Mouse (Mus musculus): ENCODE data around the gene Dnajc4. TPM values are rescaled to one million over a fixed set of nuclear protein-coding genes. Genes with fewer than 3 reads are reported as not detected.

The Dnajc4 gene
- polyA plus RNA-seq, 1 experiment, result 5.5 TPM

DNA sequence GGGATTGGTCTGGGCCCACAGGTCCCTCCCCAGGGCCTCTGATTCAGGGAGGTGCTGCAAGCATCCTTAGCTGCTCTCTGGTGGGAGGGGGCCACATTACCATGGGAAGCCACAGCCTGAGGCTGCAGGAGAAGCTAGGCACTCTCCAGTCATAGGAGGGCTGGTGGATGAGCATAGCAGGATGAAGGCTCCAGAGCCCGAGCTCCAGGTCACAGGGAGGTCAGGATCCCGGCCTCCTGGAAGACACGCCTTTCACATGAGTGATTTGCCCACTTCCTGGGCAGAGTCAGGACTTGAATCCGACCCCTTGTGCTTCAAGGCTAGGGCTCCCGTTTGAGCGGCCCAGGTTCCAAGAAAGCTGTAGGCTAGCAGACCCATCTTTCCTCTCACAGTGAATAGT is 20.7 kb downstream of the Dnajc4 start:
- peaks cover 20% of the 10 kb centered on the region for H3K27me3 ChIP-seq (ENCODE audit: control insufficient read depth)
- no peak overlapping the region for H3K4me3 ChIP-seq (replicated peaks)
- peaks cover 5% of the 10 kb centered on the region for H3K36me3 ChIP-seq (ENCODE audit: control insufficient read depth)
- H3K9me3 ChIP-seq (ENCODE audit: control insufficient read depth, low read length), result no peaks in the 10 kb centered on the region
- no peak for TF ChIP-seq GATA1 (IDR thresholded peaks at IDR 0.05; ENCODE audit: low read length)
- TF ChIP-seq TAL1 (IDR thresholded peaks at IDR 0.05; ENCODE audit: low read length), result no peak
- H3K4me1 ChIP-seq (ENCODE audit: control insufficient read depth), result peaks cover 91% of the 10 kb centered on the region

- peaks cover 84% of the 10 kb centered on the region for H3K4me1 ChIP-seq (ENCODE audit: control insufficient read depth)
Measured at GRCm38 (mm10) chr19:6970460-6971085, 21.8 kb downstream of the Dnajc4 start.

DNA sequence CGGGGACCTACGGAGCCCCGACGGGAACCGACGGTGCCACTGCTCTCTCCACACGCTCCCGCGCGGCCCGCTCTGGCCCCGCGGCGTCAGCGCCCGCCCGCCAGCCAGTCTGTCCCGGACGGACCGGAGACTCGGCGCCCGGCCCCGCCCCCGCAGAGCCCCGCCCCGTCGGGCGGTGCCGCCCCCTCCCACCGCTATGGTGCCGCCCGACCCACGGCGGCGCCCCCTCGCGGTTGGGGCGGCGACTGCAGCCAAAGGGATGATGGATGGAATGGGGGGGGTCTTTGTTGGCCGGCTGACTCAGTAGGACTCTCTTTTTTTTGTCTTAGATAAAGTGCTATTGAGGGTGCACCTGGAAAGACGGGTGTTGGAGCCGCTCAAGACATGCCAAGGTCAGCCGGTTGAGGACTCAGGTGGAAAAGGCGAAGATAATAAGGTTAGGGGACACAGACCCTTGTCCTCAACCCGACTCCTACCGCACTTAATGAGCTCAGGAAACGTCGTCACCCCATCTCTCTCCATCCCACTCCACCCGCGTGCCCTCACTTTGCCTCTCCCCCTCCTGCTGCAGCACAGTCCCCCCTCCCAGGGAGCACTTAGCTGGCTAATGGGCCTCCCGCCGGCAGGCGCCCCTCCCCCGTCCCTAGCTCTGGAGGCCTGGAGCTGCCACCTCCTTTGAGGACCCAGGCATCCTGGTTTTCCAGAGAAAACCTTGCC is 22.5 kb downstream of the Dnajc4 start:
- Histone ChIP-seq H3K9me3 (ENCODE audit: control insufficient read depth, low read length) (no peaks in the 10 kb centered on the region), H3K4me3 (replicated peaks) (peak overlapping the region; percentile 70)
- no peak for TF ChIP-seq TAL1 (IDR thresholded peaks at IDR 0.05; ENCODE audit: low read length)
- no peak for TF ChIP-seq GATA1 (IDR thresholded peaks at IDR 0.05; ENCODE audit: low read length)

More at GRCm38 (mm10) chr19:6970460-6971085, 21.8 kb downstream of the Dnajc4 start:
- Histone ChIP-seq H3K9me3 (ENCODE audit: control insufficient read depth, low read length) (no peaks in the 10 kb centered on the region), H3K36me3 (ENCODE audit: control insufficient read depth) (no peaks in the 10 kb centered on the region; the same call in 1 of the 2 replicates), H3K27me3 (ENCODE audit: control insufficient read depth) (peaks cover 20% of the 10 kb centered on the region), H3K4me3 (replicated peaks) (peak overlapping the region; percentile 70)
- TF ChIP-seq GATA1 (IDR thresholded peaks at IDR 0.05; ENCODE audit: low read length), result no peak
- TF ChIP-seq TAL1 (IDR thresholded peaks at IDR 0.05; ENCODE audit: low read length), result no peak

DNA sequence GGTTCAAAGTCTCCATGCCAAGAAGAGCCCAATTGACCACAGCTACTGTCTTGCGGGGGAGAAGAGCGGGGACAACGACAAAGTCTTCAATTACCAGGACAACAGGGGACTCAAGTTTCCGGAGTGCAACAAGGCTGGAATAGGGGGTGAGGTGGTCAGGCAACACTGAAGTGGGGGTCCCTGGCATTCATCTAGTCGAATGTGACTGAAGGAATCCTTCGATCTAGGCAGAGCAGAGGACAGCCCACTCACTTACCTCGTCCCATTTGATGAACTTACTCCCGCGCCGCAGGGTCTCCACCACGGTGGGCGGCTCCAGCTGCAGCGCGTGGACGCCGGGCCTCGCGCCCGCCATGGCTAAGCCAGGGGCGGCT is 23.1 kb downstream of the Dnajc4 start:
- Histone ChIP-seq H3K9me3 (ENCODE audit: control insufficient read depth, low read length) (no peaks in the 10 kb centered on the region), H3K4me3 (replicated peaks) (peak overlapping the region; percentile 70), H3K36me3 (ENCODE audit: control insufficient read depth) (peaks cover 2% of the 10 kb centered on the region; the same call in 1 of the 2 replicates), H3K27me3 (ENCODE audit: control insufficient read depth) (peaks cover 20% of the 10 kb centered on the region), H3K4me1 (ENCODE audit: control insufficient read depth) (peaks cover 83% of the 10 kb centered on the region)
- no peak for TF ChIP-seq TAL1 (IDR thresholded peaks at IDR 0.05; ENCODE audit: low read length)
- no peak for TF ChIP-seq GATA1 (IDR thresholded peaks at IDR 0.05; ENCODE audit: low read length)

More for the DNA sequence above, 22.5 kb downstream of the Dnajc4 start:
- peaks cover 83% of the 10 kb centered on the region for H3K4me1 ChIP-seq (ENCODE audit: control insufficient read depth)
- peaks cover 20% of the 10 kb centered on the region for H3K27me3 ChIP-seq (ENCODE audit: control insufficient read depth)
- H3K36me3 ChIP-seq (ENCODE audit: control insufficient read depth), result no peaks in the 10 kb centered on the region; the same call in 1 of the 2 replicates

GRCm38 (mm10) chr19:6968491-6969271 is 23.7 kb downstream of the Dnajc4 start:
- TF ChIP-seq GATA1 (IDR thresholded peaks at IDR 0.05; ENCODE audit: low read length), result no peak
- no peak for TF ChIP-seq TAL1 (IDR thresholded peaks at IDR 0.05; ENCODE audit: low read length)
- Histone ChIP-seq H3K4me1 (ENCODE audit: control insufficient read depth) (peaks cover 79% of the 10 kb centered on the region), H3K9me3 (ENCODE audit: control insufficient read depth, low read length) (no peaks in the 10 kb centered on the region), H3K4me3 (replicated peaks) (peak overlapping the region; percentile 70), H3K27me3 (ENCODE audit: control insufficient read depth) (peaks cover 20% of the 10 kb centered on the region), H3K36me3 (ENCODE audit: control insufficient read depth) (peaks cover 5% of the 10 kb centered on the region; the same call in 1 of the 2 replicates)

DNA sequence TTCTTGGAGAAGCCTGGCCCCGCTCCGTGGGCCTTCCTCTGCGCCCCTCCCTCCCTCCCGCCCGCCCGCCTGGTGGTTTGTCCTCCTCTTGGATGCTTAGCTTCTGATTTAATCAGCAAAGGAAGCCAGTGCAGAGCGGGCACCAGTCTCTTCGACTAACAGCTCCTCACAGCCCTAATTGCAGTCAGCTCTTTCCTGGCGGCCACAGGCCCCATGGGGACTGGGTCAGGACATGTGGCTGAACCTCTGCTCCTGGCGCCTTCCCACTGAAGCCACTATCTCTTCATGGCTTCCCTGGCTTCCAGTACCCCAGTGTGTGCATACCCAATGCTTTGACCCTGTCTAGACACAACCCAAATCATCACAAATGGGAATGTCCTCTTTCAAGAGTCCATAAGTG is 35.9 kb downstream of the Dnajc4 start:
- Histone ChIP-seq H3K9me3 (ENCODE audit: control insufficient read depth, low read length) (no peaks in the 10 kb centered on the region), H3K36me3 (ENCODE audit: control insufficient read depth) (peaks cover 35% of the 10 kb centered on the region), H3K4me1 (ENCODE audit: control insufficient read depth) (peaks cover 24% of the 10 kb centered on the region), H3K27me3 (ENCODE audit: control insufficient read depth) (no peaks in the 10 kb centered on the region), H3K4me3 (replicated peaks) (no peak overlapping the region)
- no peak for TF ChIP-seq GATA1 (IDR thresholded peaks at IDR 0.05; ENCODE audit: low read length)
- no peak for TF ChIP-seq TAL1 (IDR thresholded peaks at IDR 0.05; ENCODE audit: low read length)

DNA sequence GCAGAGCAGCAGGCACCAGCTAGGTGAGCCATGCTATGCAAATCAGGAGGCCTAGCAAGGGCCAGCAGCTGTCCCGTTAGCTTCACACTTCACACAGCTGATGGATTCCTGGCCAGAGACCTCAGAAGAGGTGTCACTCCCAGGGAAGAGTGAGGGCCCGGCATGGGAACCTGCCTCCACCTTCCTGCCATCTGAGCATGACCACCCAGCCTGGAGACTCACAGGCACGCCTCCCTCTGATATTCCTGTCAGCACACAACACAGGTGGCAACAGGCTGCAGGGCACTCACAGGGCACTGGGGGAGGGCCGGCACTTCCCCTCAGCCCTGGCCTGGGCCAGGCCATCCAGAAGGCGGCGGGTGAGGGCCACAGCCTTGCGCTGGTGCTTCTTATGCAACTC is 36.9 kb downstream of the Dnajc4 start:
- H3K27me3 ChIP-seq (ENCODE audit: control insufficient read depth), result no peaks in the 10 kb centered on the region
- no peak overlapping the region for H3K4me3 ChIP-seq (replicated peaks)
- peaks cover 35% of the 10 kb centered on the region for H3K4me1 ChIP-seq (ENCODE audit: control insufficient read depth)
- TF ChIP-seq TAL1 (IDR thresholded peaks at IDR 0.05; ENCODE audit: low read length) (no peak), GATA1 (IDR thresholded peaks at IDR 0.05; ENCODE audit: low read length) (no peak)
- no peaks in the 10 kb centered on the region for H3K9me3 ChIP-seq (ENCODE audit: control insufficient read depth, low read length)
- peaks cover 35% of the 10 kb centered on the region for H3K36me3 ChIP-seq (ENCODE audit: control insufficient read depth)

- H3K36me3 ChIP-seq (ENCODE audit: control insufficient read depth), result peaks cover 31% of the 10 kb centered on the region
- H3K4me1 ChIP-seq (ENCODE audit: control insufficient read depth), result peaks cover 49% of the 10 kb centered on the region
Measured at GRCm38 (mm10) chr19:6954046-6954445, 38.3 kb downstream of the Dnajc4 start.

DNA sequence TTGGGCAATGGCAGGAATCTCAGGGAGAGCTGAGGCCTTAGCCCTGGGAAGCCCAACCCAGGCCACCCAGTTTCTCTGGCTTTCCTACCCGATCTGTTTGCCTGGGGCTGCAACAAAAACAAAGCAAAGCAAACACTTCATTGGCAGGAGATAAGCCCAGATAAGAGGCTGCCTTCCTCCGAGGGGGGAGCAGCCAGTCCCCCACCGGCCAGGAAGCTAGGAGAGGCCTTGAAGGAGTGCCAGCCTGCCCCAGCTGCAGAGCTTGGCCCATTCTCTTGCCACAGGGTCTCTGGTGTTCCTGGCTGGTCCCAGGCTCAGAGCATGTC is 39.7 kb downstream of the Dnajc4 start:
- H3K9me3 ChIP-seq (ENCODE audit: control insufficient read depth, low read length), result no peaks in the 10 kb centered on the region
- TF ChIP-seq GATA1 (IDR thresholded peaks at IDR 0.05; ENCODE audit: low read length) (peak; percentile 34; the same call in 1 of the 2 replicates), TAL1 (IDR thresholded peaks at IDR 0.05; ENCODE audit: low read length) (no peak)
- peak overlapping the region; percentile 72 for H3K4me3 ChIP-seq (replicated peaks)
- no peaks in the 10 kb centered on the region for H3K27me3 ChIP-seq (ENCODE audit: control insufficient read depth)
- peaks cover 52% of the 10 kb centered on the region for H3K4me1 ChIP-seq (ENCODE audit: control insufficient read depth)
- H3K36me3 ChIP-seq (ENCODE audit: control insufficient read depth), result peaks cover 27% of the 10 kb centered on the region

More at GRCm38 (mm10) chr19:6954046-6954445, 38.3 kb downstream of the Dnajc4 start:
- no peaks in the 10 kb centered on the region for H3K9me3 ChIP-seq (ENCODE audit: control insufficient read depth, low read length)
- H3K4me3 ChIP-seq (replicated peaks), result no peak overlapping the region
- TF ChIP-seq TAL1 (IDR thresholded peaks at IDR 0.05; ENCODE audit: low read length) (no peak), GATA1 (IDR thresholded peaks at IDR 0.05; ENCODE audit: low read length) (no peak)
- no peaks in the 10 kb centered on the region for H3K27me3 ChIP-seq (ENCODE audit: control insufficient read depth)
